Mouse (Mus musculus): ENCODE measurements at regions not wholly inside any gene's neighbourhood (a gene's known extent, or its start where the extent isn't known, plus 50 kb on each side); places are given as distances from the start of the nearest gene placed in this dataset.

- no peak for DNase-seq (ENCODE audit: low read depth, low spot score)
These were observed 112.1 kb upstream of the Ralgapa2 start for GRCm38 (mm10) chr2:146624207-146624606.

DNA sequence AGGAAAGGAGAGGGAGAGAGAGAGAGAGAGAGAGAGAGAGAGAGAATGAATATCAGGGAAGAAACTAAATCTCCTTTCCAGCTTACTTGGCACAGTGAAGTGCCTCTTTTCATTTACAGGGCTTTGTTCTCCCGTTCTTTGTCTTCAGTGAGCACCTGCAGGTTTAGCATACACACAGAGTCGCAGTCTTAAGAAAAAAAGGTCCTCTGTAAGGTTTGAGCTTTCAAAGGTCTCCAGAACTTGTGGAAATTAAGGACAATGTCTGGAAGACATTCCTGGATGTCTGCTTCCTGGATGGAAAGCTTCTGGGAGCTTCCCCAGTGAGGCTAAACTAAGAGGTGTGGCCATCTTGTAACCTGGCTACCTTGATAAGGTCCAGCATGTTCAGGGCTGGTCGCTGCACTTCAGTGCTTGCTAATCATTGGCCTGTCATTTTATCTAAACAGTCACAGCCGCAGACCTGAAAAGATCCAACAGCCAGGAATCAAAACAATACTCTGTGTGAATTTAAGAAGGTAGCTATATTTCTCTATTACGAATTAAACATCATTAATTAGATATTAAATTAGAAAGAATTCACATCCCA, 113.1 kb upstream of the Ralgapa2 start:
- no peak for DNase-seq (ENCODE audit: low read depth, low spot score)

DNA sequence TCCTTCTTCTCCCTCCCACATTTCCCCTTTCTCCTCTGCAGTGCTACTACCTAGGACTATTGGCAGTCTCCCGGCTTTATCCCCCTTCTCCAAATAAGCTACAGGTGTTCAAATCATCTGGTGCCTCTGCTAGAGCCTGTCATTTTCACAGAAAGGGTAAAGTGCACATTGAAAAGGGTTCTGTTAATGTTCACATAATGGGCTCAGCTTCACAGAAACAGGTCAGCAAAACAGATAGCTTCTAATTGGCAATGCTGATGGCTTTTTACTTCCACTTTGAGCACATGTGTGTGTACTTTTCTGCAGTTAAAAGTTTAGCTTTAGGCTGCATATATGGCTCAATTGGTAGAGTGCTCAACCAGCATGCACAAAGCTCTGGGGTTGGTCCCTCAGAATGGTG, 114.4 kb upstream of the Ralgapa2 start:
- DNase-seq (ENCODE audit: low read depth, low spot score), result no peak

- no peak for DNase-seq (ENCODE audit: low read depth, low spot score)
These were observed 118.0 kb upstream of the Ralgapa2 start for GRCm38 (mm10) chr2:146630179-146630578.

- no peak for DNase-seq (ENCODE audit: low read depth, low spot score)
These were observed 119.0 kb upstream of the Ralgapa2 start for GRCm38 (mm10) chr2:146631098-146631497.

DNA sequence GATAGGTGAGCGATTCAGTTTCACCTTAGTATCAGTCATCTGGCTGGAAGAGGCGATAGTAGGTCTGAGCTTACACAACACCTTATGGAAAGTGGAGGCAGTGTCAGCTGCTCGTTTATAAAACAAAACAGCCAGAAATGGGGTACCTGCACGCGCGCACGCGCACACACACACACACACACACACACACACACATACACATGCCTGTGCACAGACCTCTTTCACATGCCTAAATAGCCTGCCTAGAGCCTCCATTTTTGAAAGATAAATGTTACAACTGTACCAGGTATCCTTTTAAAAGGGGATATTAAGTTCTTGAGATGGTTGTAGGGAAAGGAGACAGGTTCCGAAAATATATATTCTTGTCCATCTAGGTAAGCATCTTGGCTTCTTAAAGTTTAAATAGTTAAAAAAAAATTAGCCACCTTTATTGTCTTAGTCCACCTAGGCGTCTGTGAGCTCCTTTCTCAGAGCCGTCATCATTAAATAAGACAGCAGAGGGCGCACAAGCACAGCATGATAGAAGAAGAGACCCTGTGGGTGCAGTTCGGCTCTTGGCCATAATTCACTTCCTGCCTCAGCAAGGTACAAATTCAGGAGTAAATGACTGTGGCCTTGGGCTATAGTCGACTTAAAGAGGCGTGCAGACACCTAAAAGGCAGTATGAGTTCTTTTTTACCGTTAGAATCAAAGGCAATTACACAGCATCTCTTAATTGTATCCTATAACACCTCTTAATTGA, 121.4 kb upstream of the Ralgapa2 start:
- DNase-seq (ENCODE audit: low read depth, low spot score), result peak; percentile 87

GRCm38 (mm10) chr2:146637573-146637972, 125.4 kb upstream of the Ralgapa2 start:
- no peak for DNase-seq (ENCODE audit: low read depth, low spot score)

DNA sequence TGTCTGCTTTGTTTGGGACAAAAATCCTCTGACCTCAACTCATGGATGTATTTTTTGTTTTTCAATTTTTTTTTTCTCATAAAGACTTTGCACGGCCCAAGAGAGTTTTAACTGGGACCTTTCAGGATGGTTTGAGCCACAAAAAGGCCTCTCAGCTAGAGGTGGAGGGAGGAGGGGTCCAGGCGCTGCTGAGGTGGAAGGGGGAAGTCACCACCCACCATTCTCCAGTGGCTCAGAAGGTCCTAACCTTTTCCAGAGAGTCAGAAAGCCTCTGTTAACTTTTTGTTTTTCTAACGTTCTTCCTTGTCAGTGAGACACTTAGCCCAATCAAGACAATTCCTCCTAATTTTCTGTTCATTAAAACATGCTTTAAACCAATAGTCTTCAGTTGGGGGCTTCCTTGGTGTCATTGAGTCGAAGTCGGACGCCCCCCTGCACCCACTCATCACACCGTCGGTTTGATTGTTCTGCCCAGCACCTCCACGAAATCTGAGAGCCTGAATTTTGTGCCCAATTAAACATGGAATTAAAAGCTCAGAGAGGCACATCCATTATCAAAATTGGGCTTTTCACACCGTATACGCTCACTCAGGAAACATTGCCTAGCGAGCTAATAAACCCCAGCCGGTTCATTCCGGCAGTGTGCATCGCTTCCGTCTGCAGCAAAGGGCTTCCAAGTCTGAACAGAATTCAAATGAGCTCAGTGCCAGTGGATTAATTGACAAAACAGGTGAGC, 134.3 kb upstream of the Ralgapa2 start:
- DNase-seq (ENCODE audit: low read depth, low spot score), result no peak

DNA sequence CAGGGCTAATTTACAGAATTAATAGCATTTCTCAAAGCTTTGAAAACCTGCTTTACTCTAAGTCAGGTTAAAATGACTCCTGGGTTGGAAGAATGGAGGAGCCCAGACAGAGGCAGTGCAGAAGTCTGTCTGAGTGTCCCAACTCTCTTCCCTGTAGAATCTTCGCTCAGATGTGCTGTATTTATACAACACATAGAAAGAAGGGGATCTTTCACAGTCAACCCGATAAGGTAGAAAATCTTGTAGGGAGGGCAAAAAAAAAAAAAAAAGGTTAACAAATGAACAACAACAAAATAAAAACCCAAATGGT, 134.8 kb upstream of the Ralgapa2 start:
- no peak for DNase-seq (ENCODE audit: low read depth, low spot score)

DNA sequence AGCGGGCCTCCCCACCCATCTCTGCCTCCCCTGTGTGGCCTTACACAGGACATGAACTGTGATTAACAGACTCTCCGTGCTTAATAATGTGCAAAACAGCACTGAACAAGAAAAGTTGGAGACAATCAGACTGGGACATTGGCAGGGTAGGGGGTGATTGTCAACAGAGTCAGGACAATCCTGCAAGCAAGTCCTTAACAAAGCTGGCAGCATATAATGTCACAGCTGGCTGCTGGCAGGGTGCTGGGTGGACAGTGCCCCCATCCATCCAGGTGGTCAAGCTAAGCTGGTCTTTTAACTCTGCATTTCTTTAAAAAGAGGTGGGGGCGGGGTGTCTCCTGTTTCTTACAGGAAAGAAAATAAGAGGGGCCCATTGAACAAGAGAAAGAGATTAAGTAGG, 149.2 kb upstream of the Ralgapa2 start:
- no peak for DNase-seq (ENCODE audit: low read depth, low spot score)

- DNase-seq (ENCODE audit: low read depth, low spot score), result no peak
These were observed 160.6 kb upstream of the Ralgapa2 start for GRCm38 (mm10) chr2:146672761-146673160.

DNA sequence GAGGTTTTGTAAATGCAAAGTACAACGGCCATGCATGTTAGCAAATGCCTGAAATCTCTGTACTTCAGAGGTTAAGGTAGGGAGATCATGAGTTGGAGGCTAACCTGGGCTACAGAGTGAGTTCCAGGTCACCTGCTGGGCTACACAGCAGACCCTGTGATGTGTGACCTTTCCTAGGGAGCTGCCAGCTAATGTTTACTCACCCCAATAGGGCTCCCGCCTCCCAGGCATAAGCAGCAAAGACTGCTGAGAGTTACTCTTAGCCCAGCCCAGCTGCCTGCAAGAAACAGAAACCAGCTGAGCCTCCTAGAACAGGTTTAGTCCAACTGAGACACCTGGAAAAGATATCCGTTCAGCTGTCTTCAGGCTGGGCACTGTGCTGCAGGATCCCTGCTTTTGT, 169.8 kb upstream of the Ralgapa2 start:
- DNase-seq (ENCODE audit: low read depth, low spot score), result no peak

GRCm38 (mm10) chr2:146685854-146686507, 169.7 kb upstream of the Kiz start:
- DNase-seq (ENCODE audit: low read depth, low spot score), result no peak

DNA sequence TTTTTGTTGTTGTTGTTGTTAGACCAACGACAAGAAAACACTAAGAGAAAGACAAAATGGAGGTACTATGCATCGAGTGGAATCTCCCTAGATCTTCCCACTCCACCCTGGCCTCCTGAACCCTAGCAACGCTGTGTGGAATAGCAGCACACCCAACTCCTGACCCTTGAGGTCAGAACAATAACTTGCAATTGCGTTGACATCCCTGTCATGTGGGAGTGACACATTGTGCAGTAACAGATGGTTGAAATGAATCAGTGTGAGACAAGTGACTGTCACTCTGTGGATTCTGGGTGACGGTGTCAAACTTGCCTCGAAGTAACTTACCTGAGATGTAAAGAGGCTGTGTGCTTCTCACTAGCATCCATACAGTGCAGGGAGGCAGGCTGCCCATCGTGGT, 167.1 kb upstream of the Kiz start:
- DNase-seq (ENCODE audit: low read depth, low spot score), result no peak

DNA sequence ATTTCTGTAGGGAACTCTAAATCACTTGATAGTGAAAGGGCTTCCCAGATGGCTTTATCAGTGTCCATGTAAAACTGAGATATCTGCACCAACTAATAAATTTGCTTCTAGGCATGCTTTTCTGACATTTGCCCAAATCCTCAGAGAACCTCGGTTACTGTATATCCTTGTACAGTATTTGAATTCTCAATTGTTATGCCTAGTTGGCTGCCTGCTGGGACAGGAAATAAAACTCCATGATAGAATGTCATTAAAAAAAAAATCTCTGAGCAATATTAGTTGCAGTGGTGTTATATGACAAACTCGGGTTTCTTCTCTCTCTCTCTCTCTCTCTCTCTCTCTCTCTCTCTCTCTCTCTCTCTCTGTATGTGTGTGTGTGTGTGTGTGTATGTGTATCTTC, 162.2 kb upstream of the Kiz start:
- no peak for DNase-seq (ENCODE audit: low read depth, low spot score)

DNA sequence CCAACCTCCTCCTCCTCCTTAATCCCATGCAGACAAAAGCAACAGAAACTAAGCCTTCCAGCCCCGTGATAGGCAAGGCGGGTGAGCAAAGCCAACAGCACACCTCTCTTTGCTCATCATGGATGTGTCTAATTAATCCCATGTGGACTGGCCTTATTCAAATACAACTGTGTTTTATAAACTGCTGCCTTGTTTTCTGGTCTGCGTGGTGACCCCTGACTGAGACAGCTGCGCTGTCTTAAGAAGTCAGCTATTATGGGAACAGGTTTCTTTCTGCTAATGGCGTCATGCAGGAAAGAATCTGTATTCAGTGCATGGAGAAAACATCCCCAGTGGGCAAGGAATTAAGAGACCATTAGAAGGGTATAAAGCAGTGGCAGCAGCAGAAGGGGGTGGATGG, 161.6 kb upstream of the Kiz start:
- no peak for DNase-seq (ENCODE audit: low read depth, low spot score)

GRCm38 (mm10) chr2:146696277-146696676, 159.4 kb upstream of the Kiz start:
- DNase-seq (ENCODE audit: low read depth, low spot score), result no peak

GRCm38 (mm10) chr2:146696727-146697126, 158.9 kb upstream of the Kiz start:
- DNase-seq (ENCODE audit: low read depth, low spot score), result no peak

- no peak for DNase-seq (ENCODE audit: low read depth, low spot score)
These were observed 145.0 kb upstream of the Kiz start for GRCm38 (mm10) chr2:146710676-146711075.

DNA sequence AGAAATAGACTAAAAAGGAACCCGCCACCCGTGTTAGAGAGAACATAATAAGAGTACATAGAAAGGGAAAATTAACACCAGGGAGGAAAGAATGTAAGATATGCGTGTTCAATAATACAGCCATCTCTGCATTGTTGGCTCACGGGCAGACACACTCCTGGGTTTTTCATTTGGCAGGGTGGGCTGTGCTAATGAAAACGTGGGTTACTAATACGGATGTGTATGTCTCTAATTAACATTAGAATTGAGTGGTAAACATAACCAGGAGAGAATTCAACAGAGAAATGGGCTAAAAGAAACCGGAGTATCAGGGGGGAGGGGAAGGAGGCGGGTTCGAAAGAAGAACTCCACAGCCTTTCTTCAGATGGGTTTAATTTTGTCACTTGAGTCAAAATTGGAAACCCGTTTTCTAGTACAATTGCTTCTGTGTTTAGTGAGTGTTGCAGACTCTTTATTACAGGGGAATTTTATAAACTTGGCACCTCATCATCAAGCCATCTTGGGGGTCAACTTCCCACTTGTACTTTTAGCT, 134.4 kb upstream of the Kiz start:
- DNase-seq (ENCODE audit: low read depth, low spot score), result no peak

- DNase-seq (ENCODE audit: low read depth, low spot score), result peak; percentile 25
These were observed 133.2 kb upstream of the Kiz start for GRCm38 (mm10) chr2:146722351-146723025.

- peak; percentile 12 for DNase-seq (ENCODE audit: low read depth, low spot score)
These were observed 132.5 kb upstream of the Kiz start for GRCm38 (mm10) chr2:146723172-146723571.
